Mouse (Mus musculus): ENCODE measurements around the gene Tedc1.
A peak's percentile ranks its signal among the peaks of the same experiment; 100 is the strongest.

Tedc1 gene

DNA sequence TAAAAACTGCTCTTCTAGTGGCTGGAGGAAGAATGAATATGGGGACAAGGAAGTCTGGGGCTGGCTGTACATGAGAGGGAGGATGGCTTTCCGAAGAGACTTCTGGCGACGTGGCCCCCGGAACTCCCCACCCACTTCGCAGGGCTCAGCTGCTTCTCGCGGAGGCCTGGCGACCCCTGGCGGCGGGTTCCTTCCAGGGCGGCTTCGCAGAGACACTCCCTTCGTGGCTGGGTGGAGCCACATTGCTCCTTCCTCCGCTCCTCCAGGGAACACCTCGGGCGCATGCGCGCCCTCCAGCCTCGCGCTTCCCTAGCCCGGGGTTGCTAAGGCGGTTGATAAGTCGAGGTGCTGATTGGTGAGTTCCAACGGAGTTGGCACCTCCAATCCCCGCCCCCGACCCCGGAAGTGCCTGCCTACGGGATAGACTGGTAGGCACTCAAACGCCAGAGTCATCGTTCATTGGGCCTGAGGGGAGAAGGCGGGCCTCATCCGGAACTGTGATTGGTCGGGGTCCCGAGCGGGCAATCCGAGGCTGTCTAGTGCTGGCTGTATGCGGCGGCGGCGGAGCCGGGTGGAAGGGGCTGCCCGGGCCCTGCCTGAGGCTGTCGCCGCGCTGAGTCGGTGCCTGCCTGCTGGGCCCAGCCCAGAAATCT is at the start of gene Tedc1:
Gene Tedc1, plus strand, starts transcription at position 535 of the 653 bp plus-strand sequence.
- peak; percentile 99 for DNase-seq (ENCODE audit: low spot score)

- DNase-seq (ENCODE audit: low spot score), result no peak
Observed at GRCm38 (mm10) chr12:113107431-113108124, 48.6 kb upstream of the Tedc1 start.

- DNase-seq (ENCODE audit: low spot score), result no peak
Observed at GRCm38 (mm10) chr12:113108528-113109283, 47.5 kb upstream of the Tedc1 start.

GRCm38 (mm10) chr12:113109801-113110200 is 46.4 kb upstream of the Tedc1 start:
- DNase-seq (ENCODE audit: low spot score), result no peak

DNA sequence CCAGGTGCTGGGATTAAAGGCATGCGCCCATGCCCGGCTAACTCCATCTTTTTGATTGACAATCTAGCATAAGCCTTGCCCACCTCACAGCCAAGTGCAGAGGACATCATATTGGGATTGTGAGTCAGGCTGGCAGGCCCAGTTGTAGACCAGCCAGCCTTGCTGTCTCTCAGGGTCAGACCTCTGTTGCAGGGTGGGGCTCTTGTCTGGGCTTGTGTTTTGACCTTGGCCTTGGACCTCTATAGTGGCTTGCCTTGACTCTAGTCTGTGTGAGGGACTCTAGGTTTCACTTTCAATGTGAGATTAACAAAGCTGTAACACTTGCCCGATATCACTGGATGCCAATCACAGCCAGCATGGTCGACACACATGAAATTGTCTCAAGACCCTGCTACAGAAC is 42.1 kb upstream of the Tedc1 start:
- DNase-seq (ENCODE audit: low spot score), result no peak

GRCm38 (mm10) chr12:113114856-113115538 is 41.2 kb upstream of the Tedc1 start:
- no peak for DNase-seq (ENCODE audit: low spot score)

- peak; percentile 71 for DNase-seq (ENCODE audit: low spot score)
Observed at GRCm38 (mm10) chr12:113119516-113120410, 36.5 kb upstream of the Tedc1 start.

- no peak for DNase-seq (ENCODE audit: low spot score)
Observed at GRCm38 (mm10) chr12:113124726-113125125, 31.5 kb upstream of the Tedc1 start.

- no peak for DNase-seq (ENCODE audit: low spot score)
Observed at GRCm38 (mm10) chr12:113130732-113131131, 25.5 kb upstream of the Tedc1 start.

GRCm38 (mm10) chr12:113131601-113132000 is 24.6 kb upstream of the Tedc1 start:
- no peak for DNase-seq (ENCODE audit: low spot score)

DNA sequence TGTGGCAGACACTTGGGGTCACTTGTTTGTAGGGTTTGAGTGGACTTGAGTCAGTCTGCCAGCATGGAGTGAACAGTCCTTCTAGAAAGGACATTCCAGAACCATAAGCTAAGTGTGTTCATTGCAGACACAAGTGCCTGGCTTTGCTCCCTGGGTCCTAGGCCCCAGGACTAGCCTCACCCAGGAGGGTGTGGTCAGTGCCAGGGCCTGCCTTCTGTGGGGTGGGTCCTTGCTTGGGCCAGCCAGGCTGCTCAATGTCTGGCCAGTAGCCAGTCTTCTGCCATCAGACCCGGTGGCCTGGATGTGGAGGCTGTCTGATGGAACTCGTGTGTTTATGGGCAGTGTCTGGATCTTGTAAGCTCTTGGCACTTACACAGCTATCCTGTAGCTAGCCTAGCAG is 23.7 kb upstream of the Tedc1 start:
- peak; percentile 46 for DNase-seq (ENCODE audit: low spot score)

DNA sequence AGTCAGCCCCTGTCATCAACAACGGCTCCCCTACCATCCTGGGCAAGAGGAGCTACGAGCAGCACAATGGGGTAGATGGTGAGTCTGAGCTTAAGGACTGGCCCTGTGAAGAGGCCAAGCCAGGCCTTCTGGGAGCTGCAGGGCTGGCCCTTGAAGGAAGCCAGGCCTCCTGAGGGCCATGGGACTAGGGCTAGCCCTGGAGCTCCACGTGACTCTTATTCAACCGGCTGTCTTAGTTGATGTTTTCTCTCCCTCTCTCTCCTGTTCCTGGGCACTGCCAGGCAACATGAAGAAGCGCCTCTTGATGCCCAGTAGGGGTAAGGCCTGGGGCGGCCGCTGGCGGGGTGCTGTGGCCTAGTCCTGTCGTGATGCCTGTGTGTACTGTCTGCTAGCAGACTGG is 23.0 kb upstream of the Tedc1 start:
- DNase-seq (ENCODE audit: low spot score), result no peak

DNA sequence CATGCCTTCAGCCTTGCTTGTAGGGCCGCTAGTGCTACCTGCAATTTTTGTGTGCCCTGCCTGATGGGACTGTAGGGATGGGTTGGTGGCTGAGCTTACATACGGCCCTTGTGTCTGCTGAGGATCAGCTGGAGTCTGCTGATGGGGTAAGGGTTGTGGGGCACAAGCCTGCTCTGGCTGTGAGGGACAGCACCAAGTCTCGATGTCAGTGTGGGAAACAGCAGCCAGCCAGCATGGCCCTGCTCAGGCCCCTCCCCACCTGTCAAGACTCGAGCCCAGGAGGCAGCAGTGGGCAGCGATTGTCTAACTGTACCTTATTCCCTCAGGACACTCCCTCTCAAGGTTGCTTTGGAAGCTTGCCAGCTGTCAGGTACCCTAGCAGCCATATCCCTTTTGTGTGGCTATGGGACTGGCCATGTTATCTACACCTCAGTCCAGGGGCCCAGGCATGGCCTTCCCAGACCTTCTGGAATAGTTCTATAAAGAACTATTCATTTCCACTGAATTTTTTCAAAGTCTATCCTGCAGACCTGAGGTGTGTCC is 22.3 kb upstream of the Tedc1 start:
- no peak for DNase-seq (ENCODE audit: low spot score)

- no peak for DNase-seq (ENCODE audit: low spot score)
Observed at GRCm38 (mm10) chr12:113134502-113134901, 21.7 kb upstream of the Tedc1 start.

- DNase-seq (ENCODE audit: low spot score), result no peak
Observed at GRCm38 (mm10) chr12:113135401-113135800, 20.8 kb upstream of the Tedc1 start.

DNA sequence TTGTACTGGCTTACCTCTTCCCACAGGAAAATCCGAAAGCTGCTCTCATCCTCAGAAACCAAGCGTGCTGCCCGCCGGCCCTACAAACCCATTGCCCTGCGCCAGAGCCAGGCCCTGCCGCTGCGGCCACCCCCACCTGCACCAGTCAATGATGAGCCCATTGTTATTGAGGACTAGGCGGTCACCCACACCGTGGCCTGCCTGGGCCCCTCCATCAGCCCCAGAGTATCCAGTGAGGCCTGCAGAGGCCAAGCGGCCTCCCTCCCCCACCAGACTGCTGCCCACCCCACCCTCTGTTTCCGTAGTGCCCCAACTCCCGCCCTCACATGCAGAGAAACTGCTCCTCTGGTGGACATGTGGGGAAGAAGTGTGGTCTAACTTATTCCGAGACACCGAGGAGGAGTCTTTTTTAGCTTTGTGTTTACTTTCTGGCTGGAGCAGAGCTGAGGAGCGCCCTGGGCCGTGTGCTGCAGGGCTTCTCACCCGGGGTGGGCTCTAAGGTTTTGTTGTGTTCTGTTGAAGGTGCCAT is 19.7 kb upstream of the Tedc1 start:
- DNase-seq (ENCODE audit: low spot score), result no peak

GRCm38 (mm10) chr12:113137260-113138213 is 18.7 kb upstream of the Tedc1 start:
- no peak for DNase-seq (ENCODE audit: low spot score)

DNA sequence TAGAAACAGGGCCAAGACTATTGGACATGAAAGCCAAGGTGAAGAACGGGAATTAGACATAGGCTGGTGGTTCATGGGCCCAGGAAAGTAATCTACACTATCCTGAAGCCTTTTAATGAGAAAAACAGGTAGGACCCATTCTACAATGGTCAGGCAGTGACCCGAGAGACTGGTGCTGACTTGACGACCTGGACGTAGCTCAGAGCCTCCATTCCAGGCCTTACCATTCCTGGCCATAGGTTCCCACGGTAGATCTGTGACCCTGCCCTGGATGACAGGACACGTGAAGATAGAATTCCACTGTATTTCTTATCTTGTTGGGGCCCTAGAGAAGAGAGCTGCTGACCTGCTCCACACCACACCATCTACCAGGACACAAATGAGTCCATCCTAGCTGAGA is 17.9 kb upstream of the Tedc1 start:
- DNase-seq (ENCODE audit: low spot score), result no peak

Measured in ovary, postnatal 36 days (tissue).